Mouse (Mus musculus): ENCODE measurements around the gene Ccdc117. TPM values are rescaled to one million over a fixed set of nuclear protein-coding genes. Genes with fewer than 3 reads are reported as not detected.

The Ccdc117 gene
- polyA plus RNA-seq, 2 experiments: 19.6 to 20.9 TPM

DNA sequence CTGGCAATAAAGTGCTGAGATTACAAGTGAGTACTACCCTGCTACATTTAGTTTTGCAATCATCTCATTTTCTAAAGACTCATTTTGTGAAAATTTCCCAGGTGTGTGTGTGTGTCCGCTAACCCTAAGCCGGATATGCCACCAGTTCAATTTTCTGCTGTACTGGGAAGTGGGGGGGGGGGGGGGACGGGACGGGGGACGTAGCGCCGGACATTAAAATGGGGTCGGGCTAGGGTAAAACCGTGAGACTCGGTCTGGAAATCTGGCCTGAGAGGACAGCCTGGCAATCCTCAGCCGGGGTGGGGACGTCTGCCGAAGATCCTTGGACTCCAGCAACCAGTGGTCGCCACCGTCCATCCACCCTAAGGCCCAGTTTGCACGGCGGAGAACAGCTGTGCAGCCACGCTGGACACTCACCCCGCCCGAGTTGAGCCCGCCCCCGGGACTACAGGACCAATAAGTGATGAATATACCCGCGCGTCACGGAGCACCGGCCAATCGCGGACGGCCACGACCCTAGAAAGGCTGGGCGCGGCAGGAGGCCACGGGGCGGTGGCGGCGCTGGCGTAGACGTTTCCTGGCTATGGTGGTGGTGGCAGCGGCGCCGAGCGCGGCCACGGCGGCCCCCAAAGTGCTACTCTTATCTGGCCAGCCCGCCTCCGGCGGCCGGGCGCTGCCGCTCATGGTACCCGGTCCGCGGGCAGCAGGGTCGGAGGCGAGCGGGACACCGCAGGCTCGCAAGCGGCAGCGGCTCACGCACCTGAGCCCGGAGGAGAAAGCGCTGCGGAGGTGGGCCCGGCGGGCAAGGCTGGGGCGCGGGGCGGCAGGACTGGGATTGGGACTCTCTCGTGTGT, 21.3 kb downstream of the Ccdc117 start, which contains the start of gene Xbp1:
TSS of gene Xbp1 (plus strand) at position 248 of the 854 bp plus-strand sequence.
- TF ChIP-seq POLR2A (IDR thresholded peaks at IDR 0.05; ENCODE audit: borderline replicate concordance, extremely low read depth, insufficient read depth, insufficient read length): peak; percentile 80; the same call in 1 of the 2 replicates
- Histone ChIP-seq H3K36me3 (ENCODE audit: control insufficient read depth, insufficient read depth, low read length) (peaks cover 35% of the 10 kb centered on the region), H3K4me3 (replicated peaks; ENCODE audit: low read length) (peak within 1 kb of the TSS; percentile 99), H3K9me3 (ENCODE audit: control insufficient read depth, low read length) (no peaks in the 10 kb centered on the region), H3K4me2 (replicated peaks; ENCODE audit: low read depth, low read length, severe bottlenecking) (peak within 1 kb of the TSS; percentile 55), H3K27ac (replicated peaks; ENCODE audit: low read depth, low read length) (peak within 1 kb of the TSS; percentile 95), H3K9ac (ENCODE audit: low read depth, low read length, severe bottlenecking) (peak within 1 kb of the TSS; percentile 99), H3K27me3 (ENCODE audit: control insufficient read depth, insufficient read depth, low read length) (no peaks in the 10 kb centered on the region), H3K4me1 (ENCODE audit: control insufficient read depth, insufficient read depth, low read length) (peaks cover 11% of the 10 kb centered on the region)
- ATAC-seq (ENCODE audit: low FRiP score, low read depth) (peak; percentile 98), DNase-seq (ENCODE audit: low spot score) (peak; percentile 95)
- under 1% methylated on average over 61 of the region's 72 CpGs for WGBS

DNA sequence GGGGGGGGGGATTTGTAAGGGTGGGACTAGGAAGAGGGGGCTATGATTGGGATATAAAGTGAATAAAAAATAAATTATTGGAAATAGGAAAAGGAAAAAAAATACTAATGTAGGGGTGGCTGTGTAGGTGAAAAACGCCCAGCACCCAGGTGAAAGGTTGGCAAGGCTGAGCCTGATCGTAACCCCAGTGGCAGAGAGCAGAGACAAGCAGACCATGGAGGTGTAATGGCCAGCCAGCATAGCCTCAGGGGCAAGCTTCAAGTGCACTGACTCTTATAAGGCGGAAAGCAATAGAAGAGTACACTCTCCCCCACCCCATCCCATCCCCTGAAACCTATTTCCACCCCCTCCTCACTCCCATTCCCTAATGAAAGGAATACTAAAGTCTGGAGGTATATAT, 22.3 kb downstream of the Ccdc117 start:
- peaks cover 26% of the 10 kb centered on the region for H3K36me3 ChIP-seq (ENCODE audit: control insufficient read depth, insufficient read depth, low read length)
- ATAC-seq (ENCODE audit: low FRiP score, low read depth) (no peak), DNase-seq (ENCODE audit: low spot score) (no peak)
- peak overlapping the region; percentile 99; the same call in 1 of the 2 replicates for H3K4me3 ChIP-seq (replicated peaks; ENCODE audit: low read length)
- 0 out of 2 replicates have a peak overlapping the region, but pooled peaks have one; percentile 95 for H3K27ac ChIP-seq (replicated peaks; ENCODE audit: low read depth, low read length)
- no peak for TF ChIP-seq POLR2A (IDR thresholded peaks at IDR 0.05; ENCODE audit: borderline replicate concordance, extremely low read depth, insufficient read depth, insufficient read length)
- peak overlapping the region; percentile 55; the same call in 1 of the 2 replicates for H3K4me2 ChIP-seq (replicated peaks; ENCODE audit: low read depth, low read length, severe bottlenecking)
- no peak overlapping the region for H3K9ac ChIP-seq (ENCODE audit: low read depth, low read length, severe bottlenecking)
- H3K9me3 ChIP-seq (ENCODE audit: control insufficient read depth, low read length): no peaks in the 10 kb centered on the region
- 85% methylated on average over 3 of the region's 3 CpGs for WGBS
- no peaks in the 10 kb centered on the region for H3K27me3 ChIP-seq (ENCODE audit: control insufficient read depth, insufficient read depth, low read length)
- H3K4me1 ChIP-seq (ENCODE audit: control insufficient read depth, insufficient read depth, low read length): peaks cover 11% of the 10 kb centered on the region

DNA sequence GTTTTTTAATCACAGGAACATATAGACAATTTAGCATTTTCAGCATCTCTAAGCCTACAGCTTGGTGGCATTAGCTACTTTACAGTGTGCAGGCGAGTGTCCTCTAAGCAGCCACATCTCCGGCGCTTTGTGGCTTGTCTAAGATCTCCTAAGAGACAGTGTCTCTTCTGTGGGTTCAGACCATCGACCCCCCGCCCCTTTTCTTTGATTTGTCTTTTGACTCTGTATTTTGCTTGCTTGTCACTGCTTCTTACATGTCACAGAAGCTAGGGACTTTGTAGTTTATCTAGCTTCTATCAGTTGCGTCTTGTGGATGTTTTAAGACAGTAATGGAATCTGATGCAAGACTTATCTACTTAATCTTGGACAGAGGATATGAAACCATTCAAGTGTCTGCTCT, 24.6 kb downstream of the Ccdc117 start:
- H3K9ac ChIP-seq (ENCODE audit: low read depth, low read length, severe bottlenecking): no peak overlapping the region
- no peak for ATAC-seq (ENCODE audit: low FRiP score, low read depth)
- 89% methylated on average over 6 of the region's 6 CpGs for WGBS
- peaks cover 3% of the 10 kb centered on the region; the same call in 1 of the 2 replicates for H3K36me3 ChIP-seq (ENCODE audit: control insufficient read depth, insufficient read depth, low read length)
- H3K27me3 ChIP-seq (ENCODE audit: control insufficient read depth, insufficient read depth, low read length): no peaks in the 10 kb centered on the region
- H3K4me1 ChIP-seq (ENCODE audit: control insufficient read depth, insufficient read depth, low read length): peaks cover 4% of the 10 kb centered on the region; the same call in 1 of the 2 replicates
- no peak for DNase-seq (ENCODE audit: low spot score)
- H3K27ac ChIP-seq (replicated peaks; ENCODE audit: low read depth, low read length): no peak overlapping the region
- no peak for TF ChIP-seq POLR2A (IDR thresholded peaks at IDR 0.05; ENCODE audit: borderline replicate concordance, extremely low read depth, insufficient read depth, insufficient read length)
- H3K4me3 ChIP-seq (replicated peaks; ENCODE audit: low read length): no peak overlapping the region
- H3K4me2 ChIP-seq (replicated peaks; ENCODE audit: low read depth, low read length, severe bottlenecking): no peak overlapping the region
- H3K9me3 ChIP-seq (ENCODE audit: control insufficient read depth, low read length): no peaks in the 10 kb centered on the region

DNA sequence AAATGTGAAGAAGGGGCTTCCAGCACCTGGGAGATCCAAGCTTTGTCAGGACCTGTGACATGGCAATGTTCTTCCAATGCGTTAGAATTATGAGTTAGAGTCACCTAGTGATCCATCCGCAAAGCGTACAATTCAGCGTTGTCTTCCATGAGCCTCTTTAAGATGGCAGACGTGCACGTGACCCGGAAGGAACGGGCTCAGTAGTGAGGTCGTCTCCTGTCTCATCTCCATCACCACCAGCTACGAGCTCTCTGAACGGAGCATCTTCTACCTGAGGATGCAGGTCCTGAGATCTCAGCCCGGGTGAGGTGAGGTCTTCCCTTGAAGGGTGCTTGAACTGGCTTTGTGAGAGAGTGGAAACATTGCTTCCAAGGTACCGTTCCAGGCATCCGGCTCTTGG, 25.4 kb downstream of the Ccdc117 start:
- DNase-seq (ENCODE audit: low spot score) (no peak), ATAC-seq (ENCODE audit: low FRiP score, low read depth) (no peak)
- Histone ChIP-seq H3K4me3 (replicated peaks; ENCODE audit: low read length) (no peak overlapping the region), H3K27me3 (ENCODE audit: control insufficient read depth, insufficient read depth, low read length) (no peaks in the 10 kb centered on the region), H3K36me3 (ENCODE audit: control insufficient read depth, insufficient read depth, low read length) (no peaks in the 10 kb centered on the region), H3K27ac (replicated peaks; ENCODE audit: low read depth, low read length) (no peak overlapping the region), H3K9ac (ENCODE audit: low read depth, low read length, severe bottlenecking) (no peak overlapping the region), H3K4me1 (ENCODE audit: control insufficient read depth, insufficient read depth, low read length) (no peaks in the 10 kb centered on the region), H3K4me2 (replicated peaks; ENCODE audit: low read depth, low read length, severe bottlenecking) (no peak overlapping the region), H3K9me3 (ENCODE audit: control insufficient read depth, low read length) (no peaks in the 10 kb centered on the region)
- 93% methylated on average over 14 of the region's 14 CpGs for WGBS
- no peak for TF ChIP-seq POLR2A (IDR thresholded peaks at IDR 0.05; ENCODE audit: borderline replicate concordance, extremely low read depth, insufficient read depth, insufficient read length)

DNA sequence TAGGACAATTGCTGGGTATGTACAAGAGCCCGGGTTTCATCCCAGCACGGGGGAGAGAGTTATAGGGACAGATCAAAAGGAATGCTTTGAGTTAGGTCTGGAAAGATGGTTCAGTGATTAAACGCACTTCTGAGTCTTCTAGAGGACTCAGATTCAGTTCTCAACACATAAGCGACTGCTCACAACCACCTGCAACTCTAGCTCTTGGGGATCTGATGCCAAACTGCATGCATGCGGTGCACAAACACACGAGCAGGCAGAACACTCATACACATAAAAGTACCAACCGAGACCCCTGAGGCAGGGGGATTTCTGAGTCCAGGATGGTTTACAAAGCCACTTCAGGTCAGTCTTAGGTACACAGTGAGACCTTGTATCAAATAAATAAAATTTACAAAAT, 25.8 kb downstream of the Ccdc117 start:
- ATAC-seq (ENCODE audit: low FRiP score, low read depth): no peak
- DNase-seq (ENCODE audit: low spot score): no peak
- no peak overlapping the region for H3K9ac ChIP-seq (ENCODE audit: low read depth, low read length, severe bottlenecking)

More for the DNA sequence above, 25.8 kb downstream of the Ccdc117 start:
- no peak overlapping the region for H3K4me2 ChIP-seq (replicated peaks; ENCODE audit: low read depth, low read length, severe bottlenecking)
- TF ChIP-seq POLR2A (IDR thresholded peaks at IDR 0.05; ENCODE audit: borderline replicate concordance, extremely low read depth, insufficient read depth, insufficient read length): no peak
- no peak overlapping the region for H3K4me3 ChIP-seq (replicated peaks; ENCODE audit: low read length)
- 69% methylated on average over 7 of the region's 7 CpGs for WGBS
- no peak overlapping the region for H3K27ac ChIP-seq (replicated peaks; ENCODE audit: low read depth, low read length)
- no peaks in the 10 kb centered on the region for H3K36me3 ChIP-seq (ENCODE audit: control insufficient read depth, insufficient read depth, low read length)
- H3K27me3 ChIP-seq (ENCODE audit: control insufficient read depth, insufficient read depth, low read length): no peaks in the 10 kb centered on the region
- no peaks in the 10 kb centered on the region for H3K4me1 ChIP-seq (ENCODE audit: control insufficient read depth, insufficient read depth, low read length)
- H3K9me3 ChIP-seq (ENCODE audit: control insufficient read depth, low read length): no peaks in the 10 kb centered on the region

Measured in limb, embryonic 14.5 days (tissue).